Mouse (Mus musculus) gastrocnemius, adult 8-10 months (tissue): ENCODE data around the gene Olfml2b. TPM values are rescaled to one million over a fixed set of nuclear protein-coding genes. Genes with fewer than 3 reads are reported as not detected.

ENCODE experiments used
- DNase-seq, 2 experiments: peaks; one replicate each; pipeline ENCODE4 v3.0.0; 2022; ENCODE audit warnings: low spot score in 2 of 2
- total RNA-seq, 4 experiments: library from RNA; stranded (reverse); gene quantifications; 2 replicates each; pipeline ENCODE4 v1.2.4; 2022

Gene Olfml2b
- total RNA-seq, 4 experiments from 2014 or later, result 1.5 to 3.4 (median 2.0) TPM

GRCm38 (mm10) chr1:170729267-170729962 lies 85.1 kb downstream of the Olfml2b start:
- DNase-seq, result no peak

GRCm38 (mm10) chr1:170731865-170732595 lies 87.7 kb downstream of the Olfml2b start:
- DNase-seq, result no peak

Other genes starting within 250 kb of the Olfml2b start
- gene Nos1ap, start 54.7 kb upstream of the Olfml2b start, total RNA-seq, result 1 to 10 TPM in 1 of 4 experiments, under 1 TPM in 3; 0.35 to 1.0 (median 0.60) TPM
- gene Atf6, start 223.2 kb downstream of the Olfml2b start, total RNA-seq, result 10 to 100 TPM; 16.5 to 20.3 (median 18.0) TPM
- under 1 TPM in 2 of 4 experiments, not detected in 2; 0.41 to 0.61 TPM for gene Gm26620, start 240.5 kb downstream of the Olfml2b start, total RNA-seq
- 1 to 10 TPM; 6.4 to 7.9 (median 6.8) TPM for gene Dusp12, start 241.0 kb downstream of the Olfml2b start, total RNA-seq